Mouse (Mus musculus) megakaryocyte-erythroid progenitor cell, adult 5-6 weeks (primary cell): ENCODE data around the gene Nin. TPM values are rescaled to one million over a fixed set of nuclear protein-coding genes. Genes with fewer than 3 reads are reported as not detected.

Experiments
- ATAC-seq: replicated peaks from 2 replicates; pipeline ENCODE4 v1.8.0; 2016; ENCODE audit warnings: mild to moderate bottlenecking, inconsistent platforms; ENCODE audit not compliant: severe bottlenecking, poor library complexity, low FRiP score, low TSS enrichment
- total RNA-seq, 2 experiments: library from RNA; stranded (forward) in 1 of 2; stranded (reverse) in 1 of 2; fragments of 200-1000, 215-1000 nt in 1 of 2; fragments of >200 nt in 1 of 2; fragmentation: Nextera tagmentation in 1 of 2; gene quantifications; 2 replicates each; pipeline ENCODE4 v1.2.3; 2014 to 2017

Gene Nin
- total RNA-seq, 2 experiments from 2014 or later = 33.1 to 61.0 TPM

- ATAC-seq = no peak
Measured at GRCm38 (mm10) chr12:70043421-70043820, 70.1 kb downstream of the Nin start.

GRCm38 (mm10) chr12:70040981-70041380 lies 72.5 kb downstream of the Nin start:
- no peak for ATAC-seq

DNA sequence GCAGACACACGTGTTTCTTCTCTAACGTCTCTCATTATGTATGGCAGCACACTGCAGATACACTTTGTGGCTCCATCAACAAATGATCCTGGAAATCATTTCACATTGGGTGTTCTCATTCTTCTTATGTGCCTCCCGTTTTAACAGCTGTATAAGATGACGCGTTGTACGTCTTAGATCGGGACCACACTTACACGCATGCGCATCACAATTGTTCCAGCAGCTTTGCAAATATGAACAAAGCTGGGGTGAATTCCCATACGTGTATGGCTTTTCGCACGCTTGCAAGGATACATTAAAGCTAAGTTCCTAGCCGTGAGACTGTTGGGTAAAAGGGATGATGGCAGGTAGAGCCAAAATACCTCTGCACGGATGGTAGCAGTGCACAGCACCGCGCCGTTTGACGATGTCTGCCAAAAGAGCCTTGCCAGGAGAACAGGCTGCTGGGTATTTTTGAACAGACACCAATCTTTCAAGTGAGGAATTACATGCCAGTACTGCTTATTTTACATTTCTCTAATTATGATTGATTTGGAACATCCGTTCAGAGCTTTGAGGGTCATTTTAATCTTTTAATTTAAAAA lies 76.7 kb downstream of the Nin start:
- no peak for ATAC-seq

- no peak for ATAC-seq
Measured at GRCm38 (mm10) chr12:70026233-70026632, 87.3 kb downstream of the Nin start.

- ATAC-seq = no peak
Measured at GRCm38 (mm10) chr12:70025431-70025830, 88.1 kb downstream of the Nin start.

DNA sequence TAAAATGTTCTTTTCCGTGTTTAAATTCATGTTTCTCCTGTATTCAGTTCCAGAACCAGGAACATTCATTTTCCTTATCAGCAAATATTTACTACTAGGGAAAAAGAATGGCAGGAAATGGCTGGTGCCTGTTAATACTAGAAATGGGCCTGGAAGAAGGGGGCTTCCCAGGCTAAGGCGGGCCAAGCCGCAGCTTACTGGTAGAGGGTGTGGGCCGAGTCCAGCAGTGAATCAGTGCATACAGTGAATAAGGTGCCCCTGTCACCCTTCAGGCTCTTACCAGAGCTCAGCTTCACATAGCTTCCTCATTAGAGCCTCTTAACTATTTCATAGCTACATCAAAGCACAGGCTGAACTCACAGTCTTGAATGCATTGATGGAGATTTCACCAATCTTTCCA lies 89.9 kb downstream of the Nin start:
- ATAC-seq = no peak

GRCm38 (mm10) chr12:70018153-70018552 lies 95.4 kb downstream of the Nin start:
- no peak for ATAC-seq

GRCm38 (mm10) chr12:70015936-70016335 lies 97.6 kb downstream of the Nin start:
- no peak for ATAC-seq

DNA sequence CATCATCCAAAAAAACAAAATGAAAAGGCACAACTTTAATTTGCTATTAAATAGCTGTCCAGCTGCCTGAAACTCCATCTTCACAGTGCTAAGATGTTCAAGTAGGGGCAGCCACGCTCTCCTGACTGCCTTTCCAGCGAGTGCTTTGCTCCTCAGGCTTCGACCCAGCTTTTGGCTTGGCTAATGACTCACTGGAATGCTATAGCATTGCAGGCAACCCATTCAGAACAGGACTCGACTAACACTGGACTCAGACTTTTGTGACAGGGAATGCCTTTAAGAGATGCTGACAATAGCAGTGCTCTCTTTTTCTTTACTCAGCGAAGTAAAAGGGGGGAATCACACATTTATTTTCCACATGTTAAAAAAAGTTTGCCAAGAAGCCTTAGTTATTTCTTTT lies 101.8 kb downstream of the Nin start:
- no peak for ATAC-seq

DNA sequence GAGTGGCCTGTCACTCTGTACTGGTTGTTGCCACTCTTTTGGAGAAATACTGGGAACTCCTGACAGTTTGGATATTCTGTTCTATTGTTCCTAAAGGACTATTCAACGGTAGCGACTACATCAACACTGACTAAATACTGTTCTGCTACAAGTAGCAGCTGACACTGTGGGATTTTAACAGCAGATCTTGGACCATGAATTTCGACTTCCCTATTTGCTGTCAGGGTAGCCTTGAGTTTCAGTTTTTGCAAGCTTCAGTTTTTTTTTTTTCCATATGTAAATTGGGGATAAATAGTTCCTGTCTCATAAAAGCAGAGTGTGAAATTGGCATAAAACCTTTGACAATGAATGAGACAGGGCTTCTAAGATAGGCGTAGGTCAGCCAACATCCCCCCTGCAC lies 103.2 kb downstream of the Nin start:
- ATAC-seq = no peak

GRCm38 (mm10) chr12:70005103-70005502 lies 108.4 kb downstream of the Nin start:
- ATAC-seq = no peak

- ATAC-seq = no peak
Measured at GRCm38 (mm10) chr12:69998186-69998983, 115.1 kb downstream of the Nin start.

- no peak for ATAC-seq
Measured at GRCm38 (mm10) chr12:69995382-69995781, 118.1 kb downstream of the Nin start.

GRCm38 (mm10) chr12:69986786-69987497 lies 126.6 kb downstream of the Nin start, which contains the start of gene Sav1:
Gene Sav1, minus strand, starts transcription at chr12:69987002.
- ATAC-seq = peak; percentile 65

DNA sequence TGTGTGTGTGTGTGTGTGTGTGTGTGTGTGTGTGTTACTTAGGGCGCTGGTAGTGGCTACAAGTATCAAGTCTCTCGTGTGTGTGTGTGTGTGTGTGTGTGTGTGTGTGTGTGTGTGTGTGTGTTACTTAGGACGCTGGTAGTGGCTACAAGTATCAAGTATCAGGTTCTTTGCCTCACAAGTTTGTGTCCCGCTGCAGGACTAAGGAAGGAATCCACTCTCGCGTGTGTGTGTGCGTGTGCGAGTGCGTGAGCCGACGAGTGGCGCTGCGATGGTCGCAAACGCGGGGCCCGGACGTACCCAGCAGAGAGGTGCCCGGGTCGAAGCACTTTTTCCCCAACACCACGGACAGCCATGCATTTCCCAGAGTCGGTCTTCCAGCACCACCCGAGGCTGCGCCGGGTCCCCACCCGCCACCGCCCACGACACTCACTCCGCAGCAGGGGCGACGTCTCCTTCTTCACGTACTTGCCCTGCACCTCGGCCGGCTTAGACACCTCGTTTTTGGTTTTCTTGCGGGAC lies 127.2 kb downstream of the Nin start:
- ATAC-seq = peak; percentile 18; the same call in 1 of the 2 replicates

- ATAC-seq = no peak
Measured at GRCm38 (mm10) chr12:69985546-69985945, 128.0 kb downstream of the Nin start.

DNA sequence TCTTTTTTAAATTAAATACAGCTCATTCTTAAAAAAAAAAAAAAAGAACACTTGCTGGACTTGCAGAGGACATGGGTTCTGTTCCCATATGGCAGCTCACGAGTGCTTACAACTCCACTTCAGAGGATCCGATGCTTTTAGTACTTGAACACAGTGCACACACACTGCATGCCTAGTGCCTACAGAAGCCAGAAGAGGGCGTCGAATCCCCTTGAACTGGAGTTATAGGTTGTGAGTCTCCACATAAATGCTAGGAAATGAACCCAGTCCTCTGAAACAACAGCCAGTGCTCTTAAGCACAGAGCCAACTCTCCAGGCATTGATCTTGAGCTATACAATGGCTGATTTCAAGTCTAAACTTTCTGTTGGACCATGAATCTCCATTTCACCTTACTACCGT lies 130.6 kb downstream of the Nin start:
- ATAC-seq = no peak

DNA sequence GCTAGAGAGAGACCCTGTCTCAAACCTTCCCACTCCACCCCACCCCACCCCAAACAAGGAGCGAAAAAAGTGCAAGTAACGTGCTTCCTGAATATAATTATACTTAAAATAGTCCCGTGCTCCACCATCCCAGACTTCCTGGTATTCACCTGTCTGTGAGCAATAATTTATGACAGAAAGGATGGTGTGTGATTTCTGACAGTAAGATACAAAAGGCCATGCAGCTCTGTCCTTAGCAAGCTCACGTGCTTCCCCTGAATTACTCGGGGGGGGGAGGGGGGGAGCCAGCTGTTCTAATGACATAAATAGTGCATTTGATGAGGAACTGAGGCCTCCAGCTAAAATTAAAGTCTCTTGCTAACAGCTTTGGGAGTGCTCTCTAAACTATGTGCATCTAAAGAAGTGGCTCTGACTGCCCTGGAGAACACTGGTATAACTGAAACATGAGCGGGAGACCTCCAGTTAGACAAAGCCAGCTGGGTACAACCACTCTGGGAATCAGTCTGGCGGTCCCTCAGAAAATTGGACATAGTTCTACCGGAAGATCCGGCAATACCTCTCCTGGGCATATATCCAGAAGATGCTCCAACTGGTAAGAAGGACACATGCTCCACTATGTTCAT lies 136.0 kb downstream of the Nin start:
- ATAC-seq = no peak

- ATAC-seq = no peak
Measured at GRCm38 (mm10) chr12:69976688-69977087, 136.8 kb downstream of the Nin start.

- no peak for ATAC-seq
Measured at GRCm38 (mm10) chr12:69973666-69974065, 139.9 kb downstream of the Nin start.
